Mouse (Mus musculus) erythroblast, embryonic 14.5 days (primary cell): ENCODE results near the gene Casc1.

ENCODE experiments used
- GATA1 ChIP-seq: IDR thresholded peaks from 2 replicates; pipeline ENCODE4 v1.6.1; 2012; ENCODE audit warnings: low read length, inconsistent platforms, mixed read lengths
- TAL1 ChIP-seq: IDR thresholded peaks from 3 replicates; pipeline ENCODE4 v1.6.1; 2012; ENCODE audit warnings: low read length, inconsistent platforms, mixed read lengths

DNA sequence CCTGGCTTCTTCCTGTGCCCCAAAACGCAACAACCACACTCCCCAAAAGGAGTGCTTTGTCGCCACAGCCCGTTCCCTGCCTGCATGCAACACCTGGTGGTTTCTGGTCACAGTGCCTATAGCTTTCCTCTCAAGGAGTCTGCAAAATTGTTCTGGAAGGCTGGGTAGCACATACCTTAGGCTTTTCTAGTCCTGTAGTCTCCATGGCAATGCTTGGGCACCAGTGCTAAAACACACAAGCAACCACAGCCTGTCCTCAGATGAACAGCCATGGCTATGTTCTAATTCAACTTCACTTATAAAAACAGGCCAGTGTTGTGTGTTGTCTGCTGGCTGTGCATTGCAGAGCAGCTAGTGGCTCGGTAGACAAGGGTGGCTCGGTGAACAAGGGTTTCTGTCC, 74.0 kb downstream of the Casc1 start:
- TF ChIP-seq TAL1, result no peak
- TF ChIP-seq GATA1, result no peak
